Mouse (Mus musculus) heart, postnatal 0 days (tissue): ENCODE data around the gene Ucp3. TPM values are rescaled to one million over a fixed set of nuclear protein-coding genes. Genes with fewer than 3 reads are reported as not detected.
A peak's percentile ranks its signal among the peaks of the same experiment; 100 is the strongest.

ENCODE experiments used
- ATAC-seq: fragments of 200-750 bp; cut with Nextera tagmentation; 2 replicates; pipeline ENCODE4 v1.8.0; 2017; ENCODE audit warnings: low read depth, moderate number of reproducible peaks, moderate library complexity; ENCODE audit not compliant: insufficient read depth
- DNase-seq: peaks from one replicate; pipeline ENCODE4 v3.0.0-alpha.2; 2016; ENCODE audit warnings: low spot score
- H3K27ac ChIP-seq: fragments of 300-500 bp; sonication (generic); 2 replicates; pipeline ENCODE4 v1.5.1; 2014; ENCODE audit warnings: low read depth, mild to moderate bottlenecking
- H3K27me3 ChIP-seq: fragments of 300-500 bp; sonication (generic); 2 replicates; pipeline ENCODE4 v1.6.1; 2014; ENCODE audit warnings: low read length, mixed read lengths; ENCODE audit not compliant: control insufficient read depth, insufficient read depth
- H3K36me3 ChIP-seq: fragments of 300-500 bp; sonication (generic); replicated peaks from 2 replicates; pipeline ENCODE4 v1.6.1; 2014; ENCODE audit warnings: low read length, mixed read lengths; ENCODE audit not compliant: control insufficient read depth, insufficient read depth
- H3K4me1 ChIP-seq: fragments of 300-500 bp; sonication (generic); 2 replicates; pipeline ENCODE4 v1.6.1; 2014; ENCODE audit warnings: antibody characterized with exemption; ENCODE audit not compliant: control insufficient read depth, insufficient read depth
- H3K4me2 ChIP-seq: fragments of 300-500 bp; sonication (generic); 2 replicates; pipeline ENCODE4 v1.6.1; 2014; ENCODE audit warnings: low read depth, mild to moderate bottlenecking, low read length, moderate library complexity
- H3K4me3 ChIP-seq: fragments of 300-500 bp; sonication (generic); 2 replicates; pipeline ENCODE4 v1.5.1; 2014; ENCODE audit warnings: low read depth, low read length
- H3K9ac ChIP-seq: fragments of 300-500 bp; sonication (generic); replicated peaks from 2 replicates; pipeline ENCODE4 v1.6.1; 2014; ENCODE audit warnings: low read depth, low read length, mixed read lengths
- H3K9me3 ChIP-seq: fragments of 300-500 bp; sonication (generic); replicated peaks from 2 replicates; pipeline ENCODE4 v1.6.1; 2016; ENCODE audit warnings: low read length; ENCODE audit not compliant: control insufficient read depth
- CTCF ChIP-seq: IDR thresholded peaks from 2 replicates; pipeline ENCODE4 v1.5.1; 2016; ENCODE audit warnings: antibody characterized with exemption, control low read depth, low read depth
- EP300 ChIP-seq: IDR thresholded peaks from 2 replicates; pipeline ENCODE4 v1.6.1; 2016; ENCODE audit warnings: antibody characterized with exemption, low read depth
- WGBS: fragments of 180-500 bp; shearing (Covaris S2); extraction: QIAGEN DNeasy Blood & Tissue Kit; methylation state at CpG from one replicate; pipeline ENCODE4 v1.1.7; 2014; 5-methylcytosine and 5-hydroxymethylcytosine counted together
- polyA plus RNA-seq: library from polyadenylated mRNA; unstranded; fragments of >200 nt; fragmentation: Nextera tagmentation; extraction: Ambion mirVana; gene quantifications from 2 replicates; pipeline ENCODE4 v1.2.1, GENCODE M21; 2015
- total RNA-seq: library from RNA; depleted of rRNA; stranded (reverse); fragments of >200 nt; gene quantifications from 2 replicates; pipeline ENCODE4 v1.2.3, GENCODE M21; 2014; ENCODE audit warnings: low replicate concordance

The Ucp3 gene
- total and polyA plus RNA-seq, 2 experiments from 2014 or later = 15.6 to 17.6 TPM

DNA sequence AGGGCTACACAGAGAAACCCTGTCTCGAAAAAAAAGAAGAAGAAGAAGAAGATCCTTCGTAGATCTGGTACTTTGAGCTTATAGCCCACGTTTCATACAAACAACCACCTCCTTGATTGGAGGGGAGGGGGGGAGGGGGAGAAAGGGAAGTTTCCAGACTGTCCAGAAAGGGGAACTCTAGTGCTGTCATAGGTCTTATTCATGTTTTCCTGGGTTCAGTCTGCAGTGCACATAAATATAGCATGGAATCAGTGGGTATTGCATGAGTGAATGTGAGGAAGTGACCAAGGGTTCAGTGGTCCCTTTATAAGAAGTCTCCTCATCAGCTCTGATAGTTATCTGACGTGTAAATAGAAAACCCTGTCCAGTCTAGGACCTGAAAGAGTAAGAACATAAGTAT, 29.1 kb upstream of the Ucp3 start:
- no peak overlapping the region for H3K4me3 ChIP-seq
- TF ChIP-seq EP300 (no peak), CTCF (no peak)
- H3K4me2 ChIP-seq = no peak overlapping the region
- no peaks in the 10 kb centered on the region for H3K27me3 ChIP-seq
- H3K9ac ChIP-seq = no peak overlapping the region
- WGBS = 84% methylated on average over 4 of the region's 4 CpGs
- no peak for DNase-seq
- H3K27ac ChIP-seq = no peak overlapping the region
- H3K9me3 ChIP-seq = no peaks in the 10 kb centered on the region
- no peaks in the 10 kb centered on the region for H3K4me1 ChIP-seq
- peaks cover 65% of the 10 kb centered on the region for H3K36me3 ChIP-seq
- no peak for ATAC-seq

DNA sequence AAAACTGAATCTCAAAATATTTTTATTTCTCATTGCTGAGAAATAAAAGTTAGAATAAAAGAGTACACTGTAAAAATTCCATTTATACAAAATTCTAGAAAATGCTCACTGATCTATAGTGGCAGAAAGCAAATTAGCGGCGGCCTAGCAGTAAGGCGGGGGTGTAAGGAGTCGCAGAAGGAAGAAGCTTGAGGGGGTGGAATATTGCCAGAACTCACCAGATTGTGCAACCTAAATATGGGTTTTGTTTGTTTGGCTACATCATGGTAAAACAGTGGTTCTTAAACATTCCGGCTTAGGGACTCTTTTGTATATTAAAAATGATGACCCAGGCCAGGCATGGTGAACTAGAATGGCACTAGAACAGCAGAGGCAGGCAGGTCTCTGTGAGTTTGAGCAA, 26.5 kb upstream of the Ucp3 start:
- ATAC-seq = no peak
- Histone ChIP-seq H3K36me3 (peaks cover 70% of the 10 kb centered on the region), H3K4me1 (no peaks in the 10 kb centered on the region), H3K4me2 (no peak overlapping the region), H3K9ac (no peak overlapping the region), H3K27ac (no peak overlapping the region), H3K4me3 (no peak overlapping the region), H3K9me3 (no peaks in the 10 kb centered on the region), H3K27me3 (no peaks in the 10 kb centered on the region)
- TF ChIP-seq EP300 = no peak
- no peak for TF ChIP-seq CTCF
- WGBS = 93% methylated on average over 5 of the region's 5 CpGs
- no peak for DNase-seq

DNA sequence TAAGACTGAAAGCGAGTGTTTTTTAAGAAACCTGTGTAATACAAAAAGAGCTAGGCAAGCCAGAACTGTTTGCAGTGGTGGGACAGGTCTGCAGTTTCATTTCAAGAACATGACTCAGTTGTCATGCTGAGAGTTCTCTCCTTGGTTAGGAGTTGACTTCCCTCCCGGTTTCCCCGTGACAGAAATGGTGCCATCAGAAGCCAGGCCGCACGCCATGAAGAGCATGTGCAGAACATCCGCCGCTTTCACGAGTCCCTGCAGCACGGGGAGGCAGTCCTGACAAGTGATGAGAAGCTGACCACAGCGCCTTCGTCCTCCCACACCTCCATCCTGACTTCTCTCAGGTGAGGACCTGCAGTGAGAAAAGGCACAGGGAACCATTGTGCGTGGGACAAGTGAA, 24.3 kb upstream of the Ucp3 start:
- H3K4me1 ChIP-seq = no peaks in the 10 kb centered on the region
- H3K9ac ChIP-seq = no peak overlapping the region
- H3K27ac ChIP-seq = no peak overlapping the region
- H3K4me2 ChIP-seq = no peak overlapping the region
- H3K27me3 ChIP-seq = no peaks in the 10 kb centered on the region
- no peaks in the 10 kb centered on the region for H3K9me3 ChIP-seq
- no peak for ATAC-seq
- 89% methylated on average over 12 of the region's 12 CpGs for WGBS
- no peak overlapping the region for H3K4me3 ChIP-seq
- no peak for DNase-seq
- TF ChIP-seq CTCF (no peak), EP300 (no peak)
- peaks cover 68% of the 10 kb centered on the region for H3K36me3 ChIP-seq

DNA sequence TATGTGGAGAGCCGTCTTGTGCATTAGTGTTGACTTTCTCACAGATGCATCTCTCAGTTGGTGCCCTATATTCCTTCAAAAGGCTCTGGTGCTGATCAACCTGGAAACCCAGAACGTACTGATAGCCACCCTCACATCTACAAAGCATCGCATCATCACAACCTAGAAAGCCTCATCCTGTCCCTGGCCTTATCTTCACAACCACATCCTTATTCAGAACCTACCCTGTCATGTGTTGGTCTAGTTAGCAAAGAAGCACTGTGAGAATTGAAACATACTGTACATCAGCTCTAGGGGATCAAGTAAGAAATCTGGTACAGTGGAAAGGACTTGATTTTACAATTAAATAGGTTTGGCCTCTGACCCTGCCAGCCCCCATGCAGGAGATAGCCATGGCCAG, 23.8 kb upstream of the Ucp3 start:
- H3K4me3 ChIP-seq = no peak overlapping the region
- 83% methylated on average over 3 of the region's 3 CpGs for WGBS
- no peak for ATAC-seq

DNA sequence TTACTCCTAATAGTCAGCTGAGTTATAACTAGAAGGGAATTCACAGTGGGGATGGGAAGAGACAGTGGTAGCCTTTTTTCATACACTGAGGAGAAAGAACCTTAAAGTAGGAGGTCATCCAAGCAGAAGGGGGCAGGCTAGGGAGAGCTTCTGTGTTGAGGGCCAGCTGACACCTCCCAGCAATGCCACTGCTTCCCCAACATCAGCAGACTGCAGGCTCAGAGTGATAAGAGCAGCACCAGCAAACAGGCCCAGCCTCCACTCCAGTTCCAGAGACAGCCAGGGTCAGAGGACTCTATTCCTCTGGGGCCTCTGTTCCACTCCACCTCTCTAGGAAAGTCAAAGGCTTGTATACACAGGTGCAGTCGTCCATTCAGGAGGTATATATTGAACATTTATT, 14.6 kb upstream of the Ucp3 start:
- peaks cover 53% of the 10 kb centered on the region for H3K36me3 ChIP-seq

More for the DNA sequence above, 23.8 kb upstream of the Ucp3 start:
- DNase-seq = no peak
- no peaks in the 10 kb centered on the region for H3K9me3 ChIP-seq
- no peak overlapping the region for H3K4me2 ChIP-seq
- no peak overlapping the region for H3K9ac ChIP-seq
- TF ChIP-seq CTCF (no peak), EP300 (no peak)
- H3K4me1 ChIP-seq = no peaks in the 10 kb centered on the region
- H3K27me3 ChIP-seq = no peaks in the 10 kb centered on the region
- H3K27ac ChIP-seq = no peak overlapping the region
- H3K36me3 ChIP-seq = peaks cover 69% of the 10 kb centered on the region

DNA sequence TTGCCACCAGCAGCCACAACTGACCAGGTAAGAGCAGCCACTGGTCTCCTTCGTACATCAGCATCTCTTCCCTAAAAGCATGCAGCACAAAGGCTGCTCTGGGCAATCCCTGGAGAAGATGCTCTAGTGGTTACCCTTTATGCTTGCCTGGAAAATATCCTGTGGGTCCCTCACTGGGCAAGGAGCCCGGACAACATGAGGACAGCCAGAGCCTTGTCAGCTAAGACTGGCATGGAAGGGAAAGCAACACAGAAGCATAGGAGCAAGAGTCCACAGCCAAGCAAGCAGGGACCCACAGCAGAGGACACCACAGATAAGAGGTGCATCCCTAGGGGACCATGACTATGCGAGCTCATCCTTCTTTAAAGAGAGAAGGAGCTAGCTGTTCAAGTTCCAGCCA, 12.9 kb upstream of the Ucp3 start:
- H3K4me2 ChIP-seq = no peak overlapping the region
- no peak overlapping the region for H3K4me3 ChIP-seq
- no peaks in the 10 kb centered on the region for H3K27me3 ChIP-seq
- peaks cover 23% of the 10 kb centered on the region for H3K4me1 ChIP-seq
- WGBS = 82% methylated on average over 3 of the region's 3 CpGs
- ATAC-seq = no peak
- no peak overlapping the region for H3K27ac ChIP-seq
- no peak overlapping the region for H3K9ac ChIP-seq
- no peaks in the 10 kb centered on the region for H3K9me3 ChIP-seq
- H3K36me3 ChIP-seq = peaks cover 40% of the 10 kb centered on the region
- no peak for TF ChIP-seq CTCF
- TF ChIP-seq EP300 = no peak
- DNase-seq = no peak

More for the DNA sequence above, 14.6 kb upstream of the Ucp3 start:
- Histone ChIP-seq H3K9me3 (no peaks in the 10 kb centered on the region), H3K4me3 (no peak overlapping the region), H3K9ac (no peak overlapping the region), H3K4me2 (no peak overlapping the region), H3K27me3 (no peaks in the 10 kb centered on the region), H3K4me1 (peaks cover 15% of the 10 kb centered on the region), H3K27ac (no peak overlapping the region)
- peak; percentile 69 for ATAC-seq
- DNase-seq = no peak
- 45% methylated on average over 1 of the region's 1 CpGs for WGBS
- TF ChIP-seq CTCF = no peak
- no peak for TF ChIP-seq EP300
